Mouse (Mus musculus) forebrain, postnatal 0 days (tissue): ENCODE measurements around the gene Ptma. TPM values are rescaled to one million over a fixed set of nuclear protein-coding genes. Genes with fewer than 3 reads are reported as not detected.

Experiments used
- ATAC-seq: fragments of 200-750 bp; cut with Nextera tagmentation; 2 replicates; pipeline ENCODE4 v1.8.0; 2017; ENCODE audit warnings: mild to moderate bottlenecking, moderate library complexity
- DNase-seq: peaks from one replicate; pipeline ENCODE4 v3.0.0-alpha.2; 2015
- H3K27ac ChIP-seq: fragments of 300-500 bp; sonication (generic); 2 replicates; pipeline ENCODE4 v1.5.1; 2014; ENCODE audit warnings: low read depth, mild to moderate bottlenecking, antibody characterized with exemption, low read length, moderate library complexity, mixed read lengths
- H3K27me3 ChIP-seq: fragments of 300-500 bp; sonication (generic); 2 replicates; pipeline ENCODE4 v1.6.1; 2014; ENCODE audit warnings: mild to moderate bottlenecking, low read length, mixed read lengths; ENCODE audit not compliant: insufficient read depth
- H3K36me3 ChIP-seq: fragments of 300-500 bp; sonication (generic); 2 replicates; pipeline ENCODE4 v1.6.1; 2014; ENCODE audit warnings: mild to moderate bottlenecking, moderate library complexity; ENCODE audit not compliant: insufficient read depth
- H3K4me1 ChIP-seq: fragments of 300-500 bp; sonication (generic); 2 replicates; pipeline ENCODE4 v1.6.1; 2014; ENCODE audit warnings: antibody characterized with exemption; ENCODE audit not compliant: insufficient read depth
- H3K4me2 ChIP-seq: fragments of 300-500 bp; sonication (generic); 2 replicates; pipeline ENCODE4 v1.6.1; 2014; ENCODE audit warnings: low read depth, mild to moderate bottlenecking, moderate library complexity
- H3K4me3 ChIP-seq: fragments of 300-500 bp; sonication (generic); 2 replicates; pipeline ENCODE4 v1.5.1; 2014; ENCODE audit warnings: low read depth, low read length, mixed read lengths
- H3K9ac ChIP-seq: fragments of 300-500 bp; sonication (generic); 2 replicates; pipeline ENCODE4 v1.6.1; 2014; ENCODE audit warnings: mild to moderate bottlenecking
- H3K9me3 ChIP-seq: fragments of 300-500 bp; sonication (generic); 2 replicates; pipeline ENCODE4 v1.6.1; 2016; ENCODE audit warnings: low read length
- CTCF ChIP-seq: sonication (generic); IDR thresholded peaks from 2 replicates; pipeline ENCODE4 v1.5.1; 2016; ENCODE audit warnings: antibody characterized with exemption, control low read depth, low read depth
- WGBS: fragments of 180-500 bp; shearing (Covaris S2); extraction: QIAGEN DNeasy Blood & Tissue Kit; methylation state at CpG from one replicate; pipeline ENCODE4 v1.1.7; 2014; 5-methylcytosine and 5-hydroxymethylcytosine counted together
- polyA plus RNA-seq: library from polyadenylated mRNA; unstranded; fragments of >200 nt; fragmentation: Nextera tagmentation; extraction: Ambion mirVana; gene quantifications from 2 replicates; pipeline ENCODE4 v1.2.1, GENCODE M21; 2015
- total RNA-seq: library from RNA; depleted of rRNA; stranded (reverse); fragments of >200 nt; gene quantifications from 2 replicates; pipeline ENCODE4 v1.2.3, GENCODE M21; 2014

Gene Ptma
- total and polyA plus RNA-seq, 2 experiments from 2014 or later: 1,724 to 1,968 TPM

GRCm38 (mm10) chr1:86525499-86526115 is 919 bp upstream of the Ptma start:
- DNase-seq: no peak
- 2% methylated on average over 44 of the region's 44 CpGs for WGBS
- Histone ChIP-seq H3K36me3 (peaks cover 1% of the 10 kb centered on the region; the same call in 1 of the 2 replicates), H3K9me3 (no peaks in the 10 kb centered on the region), H3K4me3 (peak overlapping the region; percentile 92), H3K4me1 (peaks cover 13% of the 10 kb centered on the region; the same call in 1 of the 2 replicates), H3K27me3 (no peaks in the 10 kb centered on the region), H3K27ac (peak overlapping the region; percentile 100), H3K4me2 (peak overlapping the region; percentile 97), H3K9ac (peak overlapping the region; percentile 95)
- peak; percentile 12 for ATAC-seq
- TF ChIP-seq CTCF: no peak

GRCm38 (mm10) chr1:86526789-86527598 is 468 bp downstream of the Ptma start:
- DNase-seq (peak; percentile 48), ATAC-seq (no peak)
- no peaks in the 10 kb centered on the region for H3K27me3 ChIP-seq
- H3K27ac ChIP-seq: peak overlapping the region; percentile 100
- H3K9me3 ChIP-seq: no peaks in the 10 kb centered on the region
- H3K9ac ChIP-seq: peak overlapping the region; percentile 99
- WGBS: 1% methylated on average over 105 of the region's 111 CpGs
- H3K4me2 ChIP-seq: peak overlapping the region; percentile 69
- no peak for TF ChIP-seq CTCF
- H3K4me3 ChIP-seq: peak overlapping the region; percentile 92
- H3K36me3 ChIP-seq: peaks cover 13% of the 10 kb centered on the region
- H3K4me1 ChIP-seq: peaks cover 15% of the 10 kb centered on the region; the same call in 1 of the 2 replicates

DNA sequence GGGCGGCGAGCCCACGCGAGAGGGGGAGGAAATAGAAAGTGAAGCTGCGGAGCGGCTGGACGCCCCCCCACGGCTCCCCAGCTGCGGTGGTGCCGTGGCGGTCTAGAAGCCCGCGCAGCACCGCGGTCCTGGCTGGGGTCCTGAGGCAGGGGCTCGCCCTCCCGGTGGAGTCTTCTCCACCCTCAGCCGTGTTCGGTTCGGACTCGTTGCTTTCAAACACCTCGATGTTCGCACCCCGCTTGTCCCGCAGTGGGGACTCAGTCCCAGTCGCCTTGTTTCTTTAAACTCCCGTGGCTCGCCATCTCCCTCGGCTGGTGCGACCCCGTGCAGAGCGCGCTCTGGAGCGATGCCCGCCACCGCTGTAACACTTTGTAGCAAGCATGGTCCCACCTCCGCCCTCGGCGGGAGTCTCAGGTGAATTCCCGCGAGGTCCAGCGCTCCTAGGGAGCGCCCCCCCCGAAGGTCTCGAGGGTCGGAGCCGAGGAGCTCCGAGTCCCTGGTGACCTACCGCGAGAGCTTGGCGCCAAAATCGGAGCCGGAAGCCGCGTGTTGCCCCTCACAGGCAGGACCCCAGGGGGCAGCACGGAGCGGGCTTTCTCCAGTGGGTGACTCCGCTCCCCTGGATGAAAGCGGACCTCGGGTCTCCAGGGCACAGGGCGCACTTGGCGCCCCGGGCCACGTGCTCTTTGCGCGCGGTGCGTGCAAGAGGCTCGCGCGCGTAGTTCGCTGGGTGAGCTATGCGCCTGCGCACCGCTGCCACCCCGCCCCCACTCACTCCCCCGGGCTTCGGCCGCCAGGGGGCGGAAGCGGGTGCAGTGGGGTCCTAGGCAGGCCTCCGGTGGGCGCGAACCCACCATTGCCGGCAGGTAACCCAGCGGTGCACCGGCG is 1.3 kb downstream of the Ptma start:
- Histone ChIP-seq H3K27ac (peak overlapping the region; percentile 100), H3K9me3 (no peaks in the 10 kb centered on the region), H3K4me3 (peak overlapping the region; percentile 92), H3K27me3 (no peaks in the 10 kb centered on the region), H3K36me3 (peaks cover 13% of the 10 kb centered on the region), H3K9ac (peak overlapping the region; percentile 99), H3K4me1 (peaks cover 17% of the 10 kb centered on the region; the same call in 1 of the 2 replicates), H3K4me2 (peak overlapping the region; percentile 69)
- DNase-seq: peak; percentile 96
- TF ChIP-seq CTCF: peak; percentile 94
- 1% methylated on average over 82 of the region's 89 CpGs for WGBS
- ATAC-seq: peak; percentile 10

GRCm38 (mm10) chr1:86528571-86529180 is 2.1 kb downstream of the Ptma start:
- TF ChIP-seq CTCF: no peak
- ATAC-seq (no peak), DNase-seq (peak; percentile 54)
- H3K27ac ChIP-seq: peak overlapping the region; percentile 100
- peak overlapping the region; percentile 69 for H3K4me2 ChIP-seq
- H3K9me3 ChIP-seq: no peaks in the 10 kb centered on the region
- WGBS: 1% methylated on average over 15 of the region's 15 CpGs
- H3K36me3 ChIP-seq: peaks cover 13% of the 10 kb centered on the region
- peak overlapping the region; percentile 99 for H3K9ac ChIP-seq
- peak overlapping the region; percentile 92 for H3K4me3 ChIP-seq
- peaks cover 17% of the 10 kb centered on the region; the same call in 1 of the 2 replicates for H3K4me1 ChIP-seq
- no peaks in the 10 kb centered on the region for H3K27me3 ChIP-seq

DNA sequence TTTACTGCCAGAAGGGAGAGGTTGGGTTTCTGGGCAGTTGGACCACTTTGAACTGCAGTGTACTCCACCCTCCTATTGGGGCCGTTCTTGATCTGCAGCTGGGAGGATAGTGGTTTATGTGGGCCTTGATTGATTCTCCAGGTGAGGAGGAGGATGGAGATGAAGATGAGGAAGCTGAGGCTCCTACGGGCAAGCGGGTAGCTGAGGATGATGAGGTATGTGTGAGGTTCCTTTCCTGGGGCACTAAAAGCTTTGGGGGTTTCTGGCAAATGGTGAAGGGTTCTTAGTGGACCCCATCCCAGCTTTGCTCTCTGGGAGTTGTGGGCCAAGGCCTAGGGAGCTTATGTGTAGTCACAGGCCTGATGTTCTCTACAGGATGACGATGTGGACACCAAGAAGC is 3.1 kb downstream of the Ptma start:
- peak overlapping the region; percentile 69 for H3K4me2 ChIP-seq
- peak overlapping the region; percentile 99; the same call in 1 of the 2 replicates for H3K9ac ChIP-seq
- no peaks in the 10 kb centered on the region for H3K27me3 ChIP-seq
- ATAC-seq: no peak
- peak overlapping the region; percentile 92 for H3K4me3 ChIP-seq
- peaks cover 13% of the 10 kb centered on the region; the same call in 1 of the 2 replicates for H3K4me1 ChIP-seq
- no peak overlapping the region for H3K27ac ChIP-seq
- no peak for TF ChIP-seq CTCF
- H3K36me3 ChIP-seq: peaks cover 13% of the 10 kb centered on the region
- 33% methylated on average over 4 of the region's 4 CpGs for WGBS
- no peaks in the 10 kb centered on the region for H3K9me3 ChIP-seq
- no peak for DNase-seq
